Mouse (Mus musculus): ENCODE results near the gene 1110025L11Rik.

- TF ChIP-seq CTCF (IDR thresholded peaks at IDR 0.05; ENCODE audit: low read depth) = no peak
- no peak for TF ChIP-seq EP300 (optimal IDR thresholded peaks at IDR 0.05)
Measured at GRCm38 (mm10) chr16:89013973-89014372, 49.8 kb downstream of the 1110025L11Rik start.
